Mouse (Mus musculus): ENCODE measurements around the gene Siah3.

GRCm38 (mm10) chr14:75516161-75516560, 60.4 kb downstream of the Siah3 start:
- TF ChIP-seq POLR2A (IDR thresholded peaks at IDR 0.05; ENCODE audit: low read depth, low read length) (no peak), CTCF (IDR thresholded peaks at IDR 0.05; ENCODE audit: borderline replicate concordance, insufficient read depth, low read length) (no peak)

Data from embryonic fibroblast, embryonic 13.5 days (primary cell).